Mouse (Mus musculus): ENCODE measurements at regions not wholly inside any gene's neighbourhood (a gene's known extent, or its start where the extent isn't known, plus 50 kb on each side); places are given as distances from the start of the nearest gene placed in this dataset.
A peak's percentile ranks its signal among the peaks of the same experiment; 100 is the strongest.
"Not testable (repeated sequence)": the region's sequence is repeated elsewhere in the genome, so short reads cannot be mapped to it uniquely, and the experiment has no call there.

- H3K9ac ChIP-seq (replicated peaks; ENCODE audit: low read depth, low read length): no peak overlapping the region
- no peak overlapping the region for H3K4me2 ChIP-seq (ENCODE audit: low read depth, low read length)
- H3K9me3 ChIP-seq (ENCODE audit: control insufficient read depth, low read length): no peaks in the 10 kb centered on the region
- 56% methylated on average over 14 of the region's 14 CpGs for WGBS
- 0 out of 2 replicates have a peak, but pooled peaks have one; percentile 11 for ATAC-seq (ENCODE audit: low read depth)
- H3K4me3 ChIP-seq (ENCODE audit: low read depth, low read length): no peak overlapping the region
- H3K27ac ChIP-seq (ENCODE audit: low read depth, low read length): no peak overlapping the region
- H3K36me3 ChIP-seq (ENCODE audit: control insufficient read depth, insufficient read depth, low read length): no peaks in the 10 kb centered on the region
- no peaks in the 10 kb centered on the region for H3K27me3 ChIP-seq (ENCODE audit: control insufficient read depth, insufficient read depth, low read length)
- H3K4me1 ChIP-seq (ENCODE audit: control insufficient read depth, insufficient read depth, low read length): no peaks in the 10 kb centered on the region
Measured at GRCm38 (mm10) chr14:120758200-120758830, 152.7 kb upstream of the Ipo5 start.

GRCm38 (mm10) chr14:120762168-120762567, 148.9 kb upstream of the Ipo5 start:
- Histone ChIP-seq H3K27ac (ENCODE audit: low read depth, low read length) (no peak overlapping the region), H3K9ac (replicated peaks; ENCODE audit: low read depth, low read length) (no peak overlapping the region), H3K9me3 (ENCODE audit: control insufficient read depth, low read length) (no peaks in the 10 kb centered on the region), H3K4me1 (ENCODE audit: control insufficient read depth, insufficient read depth, low read length) (no peaks in the 10 kb centered on the region), H3K4me2 (ENCODE audit: low read depth, low read length) (no peak overlapping the region), H3K4me3 (ENCODE audit: low read depth, low read length) (no peak overlapping the region), H3K36me3 (ENCODE audit: control insufficient read depth, insufficient read depth, low read length) (no peaks in the 10 kb centered on the region), H3K27me3 (ENCODE audit: control insufficient read depth, insufficient read depth, low read length) (no peaks in the 10 kb centered on the region)
- WGBS: 76% methylated on average over 7 of the region's 7 CpGs
- ATAC-seq (ENCODE audit: low read depth): no peak

GRCm38 (mm10) chr14:120762733-120763132, 148.3 kb upstream of the Ipo5 start:
- Histone ChIP-seq H3K9me3 (ENCODE audit: control insufficient read depth, low read length) (no peaks in the 10 kb centered on the region), H3K9ac (replicated peaks; ENCODE audit: low read depth, low read length) (no peak overlapping the region), H3K36me3 (ENCODE audit: control insufficient read depth, insufficient read depth, low read length) (no peaks in the 10 kb centered on the region), H3K4me2 (ENCODE audit: low read depth, low read length) (no peak overlapping the region), H3K27me3 (ENCODE audit: control insufficient read depth, insufficient read depth, low read length) (no peaks in the 10 kb centered on the region), H3K4me1 (ENCODE audit: control insufficient read depth, insufficient read depth, low read length) (no peaks in the 10 kb centered on the region), H3K4me3 (ENCODE audit: low read depth, low read length) (no peak overlapping the region), H3K27ac (ENCODE audit: low read depth, low read length) (no peak overlapping the region)
- WGBS: 84% methylated on average over 11 of the region's 11 CpGs
- no peak for ATAC-seq (ENCODE audit: low read depth)

GRCm38 (mm10) chr14:120763796-120764195, 147.2 kb upstream of the Ipo5 start:
- no peak overlapping the region for H3K27ac ChIP-seq (ENCODE audit: low read depth, low read length)
- H3K36me3 ChIP-seq (ENCODE audit: control insufficient read depth, insufficient read depth, low read length): no peaks in the 10 kb centered on the region
- H3K4me2 ChIP-seq (ENCODE audit: low read depth, low read length): no peak overlapping the region
- WGBS: 89% methylated on average over 5 of the region's 5 CpGs
- no peaks in the 10 kb centered on the region for H3K27me3 ChIP-seq (ENCODE audit: control insufficient read depth, insufficient read depth, low read length)
- H3K4me3 ChIP-seq (ENCODE audit: low read depth, low read length): no peak overlapping the region
- H3K4me1 ChIP-seq (ENCODE audit: control insufficient read depth, insufficient read depth, low read length): no peaks in the 10 kb centered on the region
- no peak for ATAC-seq (ENCODE audit: low read depth)
- H3K9me3 ChIP-seq (ENCODE audit: control insufficient read depth, low read length): no peaks in the 10 kb centered on the region
- H3K9ac ChIP-seq (replicated peaks; ENCODE audit: low read depth, low read length): no peak overlapping the region

GRCm38 (mm10) chr14:120764386-120764785, 146.6 kb upstream of the Ipo5 start:
- Histone ChIP-seq H3K4me2 (ENCODE audit: low read depth, low read length) (no peak overlapping the region), H3K36me3 (ENCODE audit: control insufficient read depth, insufficient read depth, low read length) (no peaks in the 10 kb centered on the region), H3K4me3 (ENCODE audit: low read depth, low read length) (no peak overlapping the region), H3K4me1 (ENCODE audit: control insufficient read depth, insufficient read depth, low read length) (no peaks in the 10 kb centered on the region), H3K27ac (ENCODE audit: low read depth, low read length) (no peak overlapping the region), H3K27me3 (ENCODE audit: control insufficient read depth, insufficient read depth, low read length) (no peaks in the 10 kb centered on the region), H3K9ac (replicated peaks; ENCODE audit: low read depth, low read length) (no peak overlapping the region), H3K9me3 (ENCODE audit: control insufficient read depth, low read length) (no peaks in the 10 kb centered on the region)
- ATAC-seq (ENCODE audit: low read depth): no peak
- 56% methylated on average over 3 of the region's 3 CpGs for WGBS

- no peak overlapping the region for H3K4me2 ChIP-seq (ENCODE audit: low read depth, low read length)
- ATAC-seq (ENCODE audit: low read depth): no peak
- H3K36me3 ChIP-seq (ENCODE audit: control insufficient read depth, insufficient read depth, low read length): no peaks in the 10 kb centered on the region
- H3K4me3 ChIP-seq (ENCODE audit: low read depth, low read length): no peak overlapping the region
- 92% methylated on average over 5 of the region's 5 CpGs for WGBS
- H3K27me3 ChIP-seq (ENCODE audit: control insufficient read depth, insufficient read depth, low read length): no peaks in the 10 kb centered on the region
- no peak overlapping the region for H3K27ac ChIP-seq (ENCODE audit: low read depth, low read length)
- H3K9me3 ChIP-seq (ENCODE audit: control insufficient read depth, low read length): no peaks in the 10 kb centered on the region
- H3K9ac ChIP-seq (replicated peaks; ENCODE audit: low read depth, low read length): no peak overlapping the region
- no peaks in the 10 kb centered on the region for H3K4me1 ChIP-seq (ENCODE audit: control insufficient read depth, insufficient read depth, low read length)
Measured at GRCm38 (mm10) chr14:120766451-120766850, 144.6 kb upstream of the Ipo5 start.

- no peaks in the 10 kb centered on the region for H3K9me3 ChIP-seq (ENCODE audit: control insufficient read depth, low read length)
- H3K4me2 ChIP-seq (ENCODE audit: low read depth, low read length): no peak overlapping the region
- H3K27ac ChIP-seq (ENCODE audit: low read depth, low read length): no peak overlapping the region
- H3K4me1 ChIP-seq (ENCODE audit: control insufficient read depth, insufficient read depth, low read length): no peaks in the 10 kb centered on the region
- 19% methylated on average over 3 of the region's 3 CpGs for WGBS
- no peak overlapping the region for H3K4me3 ChIP-seq (ENCODE audit: low read depth, low read length)
- no peaks in the 10 kb centered on the region for H3K27me3 ChIP-seq (ENCODE audit: control insufficient read depth, insufficient read depth, low read length)
- H3K36me3 ChIP-seq (ENCODE audit: control insufficient read depth, insufficient read depth, low read length): no peaks in the 10 kb centered on the region
- H3K9ac ChIP-seq (replicated peaks; ENCODE audit: low read depth, low read length): no peak overlapping the region
- no peak for ATAC-seq (ENCODE audit: low read depth)
Measured at GRCm38 (mm10) chr14:120770579-120770978, 140.4 kb upstream of the Ipo5 start.

- H3K36me3 ChIP-seq (ENCODE audit: control insufficient read depth, insufficient read depth, low read length); H3K9me3 ChIP-seq (ENCODE audit: control insufficient read depth, low read length); H3K27ac ChIP-seq (ENCODE audit: low read depth, low read length); H3K9ac ChIP-seq (replicated peaks; ENCODE audit: low read depth, low read length); ATAC-seq (ENCODE audit: low read depth); H3K4me1 ChIP-seq (ENCODE audit: control insufficient read depth, insufficient read depth, low read length); H3K4me2 ChIP-seq (ENCODE audit: low read depth, low read length); H3K4me3 ChIP-seq (ENCODE audit: low read depth, low read length); H3K27me3 ChIP-seq (ENCODE audit: control insufficient read depth, insufficient read depth, low read length): not testable (repeated sequence)
- WGBS: 82% methylated on average over 3 of the region's 4 CpGs
Measured at GRCm38 (mm10) chr14:120773001-120773400, 138.0 kb upstream of the Ipo5 start.

- H3K4me1 ChIP-seq (ENCODE audit: control insufficient read depth, insufficient read depth, low read length): no peaks in the 10 kb centered on the region
- no peak for ATAC-seq (ENCODE audit: low read depth)
- H3K4me3 ChIP-seq (ENCODE audit: low read depth, low read length): no peak overlapping the region
- no peaks in the 10 kb centered on the region for H3K9me3 ChIP-seq (ENCODE audit: control insufficient read depth, low read length)
- 79% methylated on average over 4 of the region's 4 CpGs for WGBS
- H3K4me2 ChIP-seq (ENCODE audit: low read depth, low read length): no peak overlapping the region
- no peaks in the 10 kb centered on the region for H3K36me3 ChIP-seq (ENCODE audit: control insufficient read depth, insufficient read depth, low read length)
- no peak overlapping the region for H3K27ac ChIP-seq (ENCODE audit: low read depth, low read length)
- no peaks in the 10 kb centered on the region for H3K27me3 ChIP-seq (ENCODE audit: control insufficient read depth, insufficient read depth, low read length)
- H3K9ac ChIP-seq (replicated peaks; ENCODE audit: low read depth, low read length): no peak overlapping the region
Measured at GRCm38 (mm10) chr14:120791828-120792554, 119.0 kb upstream of the Ipo5 start.

Measured in neural tube, embryonic 14.5 days (tissue).